Mouse (Mus musculus) common myeloid progenitor, adult 5-6 weeks (primary cell): ENCODE data around the gene Cnot1. TPM values are rescaled to one million over a fixed set of nuclear protein-coding genes. Genes with fewer than 3 reads are reported as not detected.

ENCODE experiments used
- ATAC-seq: replicated peaks from 2 replicates; pipeline ENCODE4 v1.8.0; 2016; ENCODE audit warnings: low read depth, mild to moderate bottlenecking, moderate TSS enrichment, inconsistent platforms; ENCODE audit not compliant: poor library complexity, severe bottlenecking
- total RNA-seq: library from RNA; stranded (forward); fragments of 200-1000, 187-1606 nt; gene quantifications from 2 replicates; pipeline ENCODE4 v1.2.3, GENCODE M21; 2017

The Cnot1 gene
- total RNA-seq, 1 experiment from 2014 or later, result 219 TPM

- no peak for ATAC-seq
Measured at GRCm38 (mm10) chr8:95698179-95698578, 109.1 kb downstream of the Cnot1 start.

GRCm38 (mm10) chr8:95697128-95697527, 110.1 kb downstream of the Cnot1 start:
- ATAC-seq, result peak; percentile 95

- no peak for ATAC-seq
Measured at GRCm38 (mm10) chr8:95696661-95697060, 110.6 kb downstream of the Cnot1 start.

GRCm38 (mm10) chr8:95694631-95695030, 112.6 kb downstream of the Cnot1 start:
- ATAC-seq, result no peak

- ATAC-seq, result no peak
Measured at GRCm38 (mm10) chr8:95690929-95691541, 116.2 kb downstream of the Cnot1 start.

GRCm38 (mm10) chr8:95688073-95688672, 119.1 kb downstream of the Cnot1 start:
- ATAC-seq, result no peak

GRCm38 (mm10) chr8:95678024-95678611, 129.1 kb downstream of the Cnot1 start:
- peak; percentile 37 for ATAC-seq

- no peak; the same call in 1 of the 2 replicates for ATAC-seq
Measured at GRCm38 (mm10) chr8:95677591-95678023, 129.7 kb downstream of the Cnot1 start.

- no peak for ATAC-seq
Measured at GRCm38 (mm10) chr8:95676631-95677030, 130.6 kb downstream of the Cnot1 start, which contains the start of gene Ndrg4. Ndrg4 (plus strand) TSS chr8:95676980.

- ATAC-seq, result no peak
Measured at GRCm38 (mm10) chr8:95672811-95673210, 134.5 kb downstream of the Cnot1 start.

- no peak for ATAC-seq
Measured at GRCm38 (mm10) chr8:95671861-95672260, 135.4 kb downstream of the Cnot1 start.

GRCm38 (mm10) chr8:95669967-95670366, 137.3 kb downstream of the Cnot1 start:
- no peak for ATAC-seq

Other genes starting within 250 kb of the Cnot1 start
- not detected in 2 replicates for gene Prss54, start 231.1 kb downstream of the Cnot1 start, total RNA-seq
- 18.0 and 19.5 TPM in 2 replicates for gene Gins3, start 174.0 kb downstream of the Cnot1 start, total RNA-seq
- 0.09 TPM in 1 of 2 replicates, not detected in the other for gene Ndrg4, start 130.5 kb downstream of the Cnot1 start, total RNA-seq
- 52.2 and 110 TPM in 2 replicates for gene Setd6, start 91.6 kb downstream of the Cnot1 start, total RNA-seq
- gene Sap18b, start 17.9 kb upstream of the Cnot1 start, total RNA-seq, result 290 and 291 TPM in 2 replicates
- gene Slc38a7, start 46.1 kb upstream of the Cnot1 start, total RNA-seq, result 1.4 and 2.9 TPM in 2 replicates
- 102 and 113 TPM in 2 replicates for gene Got2, start 81.1 kb upstream of the Cnot1 start, total RNA-seq